Mouse (Mus musculus) mouse embryonic stem cell (cell line): ENCODE measurements around the gene Phf5a.

Experiments
- in situ Hi-C, 2 experiments: fragments of 300-500 bp; cut with MboI; formaldehyde crosslinking; loops; 1 replicate in 1 of 2; 3 replicates in 1 of 2; pipeline ENCODE4 v1.14.3; 2019 to 2020; ENCODE audit warnings: low sequenced_read_pairs in 2 of 2, low pct_unique_long_range_greater_than_20kb in 1 of 2, mixed read lengths in 1 of 2; ENCODE audit not compliant: unreplicated experiment in 1 of 2

Gene Phf5a

GRCm38 (mm10) chr15:81834171-81834841 lies 37.4 kb downstream of the Phf5a start:
- in situ Hi-C loops: loop anchor here (5.0 kb wide), 1 partner anchor 73 kb away; no protein-coding TSS in a partner anchor

GRCm38 (mm10) chr15:81833481-81833880 lies 38.2 kb downstream of the Phf5a start:
- in situ Hi-C loops: loop anchor here (5.0 kb wide), 1 partner anchor 74 kb away; no protein-coding TSS in a partner anchor

DNA sequence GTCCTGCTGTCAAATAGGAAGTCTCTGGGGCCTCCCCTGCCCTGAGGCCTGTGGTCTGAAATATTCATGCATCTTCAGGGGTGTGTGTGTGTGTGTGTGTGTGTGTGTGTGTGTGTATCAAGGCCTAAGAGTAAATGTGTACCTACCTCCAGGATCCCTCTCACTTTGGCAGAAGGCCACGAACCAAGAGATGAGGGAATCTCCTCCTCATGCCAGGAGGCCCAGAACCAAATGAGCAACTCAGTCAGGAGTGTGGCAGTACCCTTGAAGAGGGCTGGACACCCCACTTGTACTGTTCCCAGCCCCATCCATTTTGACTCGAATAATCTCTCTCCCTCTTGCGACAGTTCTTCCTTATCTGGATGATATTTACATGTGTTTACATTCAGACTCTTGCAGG lies 39.5 kb downstream of the Phf5a start:
- in situ Hi-C loops: loop anchor here (5.0 kb wide), 1 partner anchor 75 kb away; no protein-coding TSS in a partner anchor

GRCm38 (mm10) chr15:81831136-81831825 lies 40.4 kb downstream of the Phf5a start:
- in situ Hi-C loops: loop anchor here (5.0 kb wide), 1 partner anchor 76 kb away; no protein-coding TSS in a partner anchor

DNA sequence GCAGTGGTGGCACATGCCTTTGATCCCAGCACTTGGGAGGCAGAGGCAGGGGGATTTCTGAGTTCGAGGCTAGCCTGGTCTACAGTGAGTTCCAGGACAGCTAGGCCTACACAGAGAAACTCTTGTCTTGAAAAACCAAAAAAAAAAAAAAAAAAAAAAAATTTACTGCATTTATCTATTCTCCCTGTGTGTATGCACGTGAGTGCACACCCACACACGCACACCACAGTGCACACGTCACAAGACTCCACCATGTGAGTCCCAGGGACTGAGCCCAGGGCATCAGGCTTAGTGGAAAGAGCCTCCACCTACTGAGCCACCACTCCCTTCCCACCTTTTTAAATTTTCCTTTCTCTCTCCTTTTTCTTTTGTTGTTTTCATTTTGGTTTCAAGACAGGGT lies 41.2 kb downstream of the Phf5a start:
- in situ Hi-C loops: loop anchor here (5.0 kb wide), 1 partner anchor 77 kb away; no protein-coding TSS in a partner anchor

- in situ Hi-C loops: no loop called here
Observed at GRCm38 (mm10) chr15:81829208-81829580, 42.5 kb downstream of the Phf5a start.

DNA sequence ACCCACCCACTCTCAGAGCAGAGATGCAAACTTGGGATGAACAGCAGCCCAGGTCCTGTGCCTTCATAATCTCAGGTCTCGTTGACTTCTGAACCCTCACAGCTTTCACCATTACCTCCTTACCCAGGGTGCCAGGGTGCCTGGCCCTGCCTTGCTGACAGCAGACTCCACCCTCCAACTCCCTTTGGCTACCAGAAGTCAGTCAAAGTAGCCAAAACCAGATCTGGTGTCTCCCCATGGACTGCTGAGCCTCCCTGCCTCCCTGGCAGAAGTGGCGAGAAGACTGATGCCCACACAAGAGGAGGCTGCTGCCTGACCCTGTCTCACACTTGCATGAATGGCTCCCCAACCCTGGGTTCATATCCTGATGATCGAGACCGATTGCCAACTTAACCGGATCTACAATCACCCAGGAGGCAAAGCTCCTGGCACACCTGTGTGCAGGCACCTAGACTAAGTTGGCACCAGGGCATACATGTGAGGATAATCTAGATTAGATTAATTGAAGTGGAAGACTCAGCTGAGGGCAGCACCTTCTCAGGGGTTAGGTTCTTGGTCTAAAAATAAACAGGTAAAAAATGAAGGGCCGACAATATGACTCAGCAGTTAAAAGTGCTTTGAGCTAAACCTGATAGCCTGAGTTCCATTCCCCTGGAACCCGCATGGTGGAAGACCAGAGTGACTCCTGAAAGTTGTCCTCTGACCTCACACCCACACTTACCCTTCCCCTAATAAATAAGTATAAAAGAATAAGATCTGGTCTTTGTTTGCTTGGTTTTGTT lies 43.1 kb downstream of the Phf5a start:
- in situ Hi-C loops: no loop called here

- in situ Hi-C loops: no loop called here
Observed at GRCm38 (mm10) chr15:81824832-81825231, 46.9 kb downstream of the Phf5a start.

- in situ Hi-C loops: no loop called here
Observed at GRCm38 (mm10) chr15:81822631-81823030, 49.1 kb downstream of the Phf5a start.

DNA sequence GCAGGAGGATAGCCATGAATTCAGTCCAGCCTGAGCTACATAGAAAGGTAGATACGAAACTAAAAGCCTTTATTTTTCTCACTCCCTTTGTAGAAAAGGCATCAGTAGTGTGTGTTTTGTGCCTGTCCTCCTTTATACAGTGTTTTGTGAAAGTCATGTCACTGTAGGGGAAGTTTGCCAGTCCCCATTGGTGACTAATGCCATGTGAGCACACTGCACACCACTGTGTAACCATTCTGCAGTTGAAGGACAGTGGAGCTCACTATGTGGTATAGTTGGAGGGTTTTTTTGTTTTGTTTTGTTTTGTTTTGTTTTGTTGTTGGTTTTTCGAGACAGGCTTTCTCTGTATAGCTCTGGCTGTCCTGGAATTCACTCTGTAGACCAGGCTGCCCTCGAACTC lies 53.3 kb downstream of the Phf5a start:
- in situ Hi-C loops: no loop called here

GRCm38 (mm10) chr15:81814716-81815370 lies 56.9 kb downstream of the Phf5a start:
- in situ Hi-C loops: no loop called here
